Mouse (Mus musculus): ENCODE results near the gene Zmiz1. TPM values are rescaled to one million over a fixed set of nuclear protein-coding genes. Genes with fewer than 3 reads are reported as not detected.

The Zmiz1 gene
- total RNA-seq, 2 experiments from 2014 or later, result 105 to 122 TPM

DNA sequence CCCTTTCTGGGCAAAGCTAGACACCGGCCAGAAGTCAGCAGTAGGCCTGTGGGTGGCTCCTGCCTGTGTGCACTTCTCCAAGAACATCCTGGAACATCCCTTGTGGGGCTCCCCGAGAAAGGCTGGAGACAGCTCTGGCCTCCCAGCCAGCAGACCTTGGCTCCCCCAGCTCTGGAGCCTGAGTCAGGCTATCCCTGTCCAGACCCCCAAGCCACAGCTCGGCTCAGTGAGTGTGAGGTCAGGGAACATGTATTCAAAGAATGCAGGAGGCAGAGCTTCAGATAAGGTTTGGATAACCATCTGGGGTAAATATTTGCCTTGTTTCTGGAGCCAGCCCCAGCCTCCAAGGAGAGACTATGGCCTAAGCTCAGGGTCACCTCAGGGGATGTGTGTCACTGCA lies 74.0 kb downstream of the Zmiz1 start:
- DNase-seq (ENCODE audit: low spot score in 2 of 2), result no peak

DNA sequence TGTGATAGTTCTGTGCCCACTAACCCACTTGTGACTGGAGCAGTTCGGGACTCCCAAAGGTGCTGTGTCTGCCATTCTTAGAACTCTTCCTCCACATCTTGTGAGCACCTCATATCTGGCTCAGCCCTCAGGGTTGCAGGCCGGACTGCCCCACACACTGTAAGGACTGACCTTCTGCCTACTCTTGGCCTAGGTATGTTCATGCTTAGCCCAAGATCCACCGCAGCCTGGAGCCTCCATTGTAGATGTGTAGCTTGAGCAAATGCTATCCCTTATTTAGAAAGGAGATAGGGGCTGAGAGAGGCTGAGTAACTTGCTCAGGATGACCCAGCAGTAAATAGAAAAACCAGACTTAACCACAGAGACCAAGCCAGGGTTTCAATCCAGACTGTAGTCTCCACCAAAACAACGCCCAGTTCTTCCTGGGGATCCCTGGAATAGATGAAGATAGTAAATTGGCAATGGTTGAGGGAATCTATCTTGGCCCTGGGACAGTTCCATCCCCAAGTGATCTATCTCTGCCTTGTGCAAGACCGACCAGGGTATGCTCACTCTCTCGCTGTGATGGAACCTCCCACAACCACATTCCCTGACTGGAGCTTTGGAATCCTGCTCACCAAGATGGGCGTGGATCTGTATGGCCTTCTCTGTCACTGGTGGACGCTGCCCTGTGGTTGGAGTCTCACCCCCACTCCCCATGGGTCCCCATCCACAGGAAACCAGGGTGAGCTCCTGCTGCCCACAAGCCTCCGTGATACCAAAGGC lies 74.8 kb downstream of the Zmiz1 start:
- no peak for DNase-seq (ENCODE audit: low spot score in 2 of 2)

DNA sequence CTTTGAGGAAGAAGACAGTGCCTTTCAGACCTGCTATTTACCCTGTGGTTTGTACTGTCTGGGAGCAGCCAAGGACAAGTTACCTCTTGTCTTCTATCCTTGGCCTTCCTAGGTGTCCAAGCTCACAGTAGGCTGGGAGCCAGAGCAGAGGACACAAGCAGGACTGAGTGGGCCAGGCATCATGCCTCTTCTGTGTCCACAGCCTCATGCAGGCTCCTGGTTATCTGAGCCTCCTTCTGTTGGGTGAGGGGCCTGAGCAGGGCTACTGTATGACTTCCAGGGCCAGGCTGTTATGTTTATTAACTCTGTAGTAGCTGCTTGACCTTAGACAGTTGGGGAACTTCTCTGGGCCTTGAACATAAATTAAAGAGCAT lies 75.4 kb downstream of the Zmiz1 start:
- no peak for DNase-seq (ENCODE audit: low spot score in 2 of 2)

DNA sequence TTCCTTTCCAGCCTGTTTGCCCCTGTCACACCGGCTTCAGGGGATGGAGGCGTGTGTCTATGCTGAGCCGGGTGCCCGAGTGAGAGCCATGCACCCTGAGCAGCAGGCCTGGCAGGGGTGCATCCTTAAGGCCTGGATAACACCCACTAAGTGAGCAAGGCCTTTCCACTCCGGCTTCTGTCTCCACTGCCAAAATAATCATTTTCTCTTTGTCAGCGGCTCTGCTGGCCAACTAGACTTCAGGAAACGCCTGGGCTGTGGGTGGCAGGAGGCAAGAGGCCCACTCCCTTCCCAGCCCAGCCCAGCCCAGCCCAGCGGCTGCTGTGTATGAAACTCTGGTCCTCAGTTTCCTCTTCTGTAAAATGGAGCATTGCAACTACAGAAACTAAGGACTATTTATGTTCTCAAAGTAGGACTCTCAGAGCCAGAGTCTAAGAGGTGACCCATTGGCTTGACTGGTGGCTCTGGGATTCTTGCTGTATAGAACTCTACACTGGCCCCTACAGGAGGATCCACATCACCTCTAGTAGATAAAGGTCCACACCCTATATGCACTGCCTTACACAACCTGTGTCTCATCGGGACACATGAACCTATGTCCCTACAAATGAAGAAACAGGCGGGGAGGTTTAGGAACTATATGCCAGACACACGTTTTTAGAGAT lies 76.1 kb downstream of the Zmiz1 start:
- DNase-seq (ENCODE audit: low spot score in 2 of 2), result no peak

DNA sequence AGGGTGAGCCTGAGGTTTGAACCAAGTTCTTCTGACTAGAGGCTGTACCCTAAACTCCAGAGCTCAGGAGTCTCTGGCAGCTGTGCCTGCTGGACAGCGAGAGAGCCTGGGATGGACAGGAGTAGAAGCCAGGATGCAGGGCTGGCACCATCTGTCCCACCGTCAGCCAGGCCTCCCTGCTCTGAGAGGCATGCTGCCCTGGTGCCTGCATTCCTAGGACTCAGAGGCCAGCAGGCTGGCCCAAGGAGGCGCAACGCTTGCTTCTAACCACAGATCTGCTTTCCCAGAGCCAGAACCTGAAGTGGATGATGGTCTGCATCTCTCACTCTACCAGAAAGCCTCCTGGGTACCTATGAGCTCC lies 76.6 kb downstream of the Zmiz1 start:
- DNase-seq (ENCODE audit: low spot score in 2 of 2), result no peak

DNA sequence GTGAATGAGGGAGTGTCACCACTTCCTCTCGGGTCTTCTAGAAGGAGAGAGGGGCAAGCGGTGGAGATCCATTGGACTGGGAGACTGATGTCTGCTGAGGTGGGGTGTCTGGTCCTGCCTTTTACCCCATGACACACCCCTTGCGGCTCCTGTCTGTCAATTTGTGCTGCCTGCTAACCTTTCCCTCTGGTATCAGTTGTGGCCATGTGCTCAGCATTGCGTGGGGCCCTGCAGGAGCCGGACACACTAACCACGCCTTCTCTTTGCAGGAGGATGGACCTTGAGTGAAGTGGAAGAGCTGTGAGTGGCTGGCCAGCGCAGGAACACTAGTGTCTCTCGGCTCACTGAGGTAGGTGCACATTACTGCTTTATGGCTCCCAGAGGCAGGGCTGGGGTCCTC lies 77.5 kb downstream of the Zmiz1 start:
- DNase-seq (ENCODE audit: low spot score in 2 of 2), result no peak

DNA sequence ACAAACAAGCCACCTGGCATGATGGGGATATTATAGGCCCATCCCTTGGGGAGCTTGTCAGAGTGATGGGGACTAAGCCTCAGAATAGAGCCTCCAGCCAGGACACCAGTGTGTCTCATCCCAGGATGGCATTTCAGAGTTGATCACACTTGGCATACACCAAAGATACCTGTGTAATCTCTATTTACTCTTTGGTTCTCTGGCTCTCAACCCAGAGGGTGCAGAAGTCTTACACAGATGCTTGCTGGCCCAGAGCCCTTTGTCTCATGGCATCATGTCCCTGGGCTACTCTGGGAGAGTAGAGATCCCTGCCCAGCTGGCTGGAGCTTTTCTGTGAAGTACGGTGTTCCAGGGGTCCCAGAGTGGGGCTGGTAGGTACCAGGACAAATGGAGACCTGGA lies 78.4 kb downstream of the Zmiz1 start:
- DNase-seq (ENCODE audit: low spot score in 2 of 2), result no peak

DNA sequence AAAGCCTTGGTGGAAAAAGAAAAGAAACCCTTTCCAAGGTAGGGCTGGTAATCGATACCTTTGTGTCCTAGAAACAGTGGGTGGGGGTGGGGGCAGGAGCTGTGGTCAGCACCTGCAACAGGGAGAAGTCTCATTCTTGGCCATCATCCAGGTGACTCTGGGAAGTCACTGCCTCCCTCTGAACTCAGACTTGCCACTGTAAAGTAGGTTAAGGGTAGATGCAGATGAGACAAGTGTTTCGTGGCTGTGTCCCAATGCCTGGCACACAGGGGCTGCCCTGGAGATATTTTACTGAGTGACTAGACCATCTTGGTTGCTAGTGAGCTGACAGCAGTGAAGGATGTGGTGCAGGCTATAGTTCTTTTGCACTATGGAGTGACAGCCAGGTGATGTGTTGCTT lies 79.5 kb downstream of the Zmiz1 start:
- no peak for DNase-seq (ENCODE audit: low spot score in 2 of 2)

DNA sequence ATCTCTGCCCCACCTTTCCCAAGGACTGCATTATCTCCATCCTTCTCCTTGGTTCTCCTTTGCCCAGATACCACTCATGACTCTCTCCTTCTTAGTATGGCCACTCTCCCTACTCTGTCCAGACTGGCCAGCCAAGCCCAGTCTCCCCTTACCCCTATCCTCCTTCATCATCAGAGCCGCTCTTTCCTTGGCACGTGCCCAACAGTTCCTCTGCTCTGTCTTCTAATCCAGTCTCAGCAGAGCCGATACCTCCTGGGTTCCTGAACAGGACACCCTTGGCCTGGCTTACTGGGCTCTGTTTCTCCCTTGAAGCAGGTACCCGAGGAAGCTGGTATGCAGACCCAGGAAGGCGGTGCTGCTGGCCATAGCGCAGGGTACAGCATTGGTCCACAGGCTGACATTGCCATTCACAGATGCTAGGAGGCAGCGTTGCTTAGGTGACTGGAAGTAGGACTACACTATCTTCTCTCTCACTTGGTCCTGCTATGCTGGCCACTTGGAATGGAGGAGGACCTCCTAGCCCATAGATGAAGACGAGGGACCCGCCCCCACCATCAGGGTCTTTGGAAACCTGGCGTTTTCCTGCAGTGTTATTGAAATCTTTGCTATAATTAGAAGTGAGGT lies 80.6 kb downstream of the Zmiz1 start:
- DNase-seq (ENCODE audit: low spot score in 2 of 2), result no peak

DNA sequence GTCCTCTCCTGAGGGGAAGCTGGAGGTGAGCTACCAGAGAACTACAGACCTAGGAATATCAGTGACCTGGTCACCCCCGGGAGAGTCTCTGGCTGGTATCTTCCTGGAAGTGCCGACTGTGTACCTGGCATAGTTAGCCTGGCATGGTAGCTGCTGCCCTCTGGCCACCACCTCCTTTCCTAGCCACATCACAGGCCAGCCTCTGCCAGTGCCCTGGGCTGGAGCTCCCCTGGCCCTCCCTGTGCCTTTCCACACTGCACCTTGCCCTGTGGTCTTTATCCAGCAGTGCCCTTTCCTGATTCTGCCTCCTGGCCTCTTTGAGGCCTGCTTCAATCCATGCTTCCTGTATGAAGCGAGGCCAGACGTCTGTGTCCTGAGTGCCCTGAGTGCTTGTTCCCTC lies 81.2 kb downstream of the Zmiz1 start:
- DNase-seq (ENCODE audit: low spot score in 2 of 2), result no peak

DNA sequence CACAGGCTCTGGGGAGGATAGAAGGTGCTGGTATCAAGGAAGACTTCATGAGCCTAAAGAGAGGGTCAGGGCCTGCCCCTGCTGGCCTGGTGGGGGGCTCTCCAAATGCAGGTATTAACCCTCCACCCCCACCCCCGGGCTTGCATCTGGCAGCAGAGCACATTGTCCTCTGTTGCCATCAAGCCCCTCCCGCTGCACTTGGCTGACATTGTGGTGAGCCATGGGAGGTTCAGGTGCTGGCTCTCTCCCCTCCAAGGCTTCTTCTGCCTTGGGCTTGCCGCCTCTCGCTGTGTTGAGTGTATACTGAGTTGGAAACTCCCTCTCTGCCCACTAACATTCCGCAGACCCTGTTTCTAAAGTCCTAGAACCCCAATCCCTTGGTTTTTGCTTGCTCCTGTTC lies 82.2 kb downstream of the Zmiz1 start:
- no peak for DNase-seq (ENCODE audit: low spot score in 2 of 2)

DNA sequence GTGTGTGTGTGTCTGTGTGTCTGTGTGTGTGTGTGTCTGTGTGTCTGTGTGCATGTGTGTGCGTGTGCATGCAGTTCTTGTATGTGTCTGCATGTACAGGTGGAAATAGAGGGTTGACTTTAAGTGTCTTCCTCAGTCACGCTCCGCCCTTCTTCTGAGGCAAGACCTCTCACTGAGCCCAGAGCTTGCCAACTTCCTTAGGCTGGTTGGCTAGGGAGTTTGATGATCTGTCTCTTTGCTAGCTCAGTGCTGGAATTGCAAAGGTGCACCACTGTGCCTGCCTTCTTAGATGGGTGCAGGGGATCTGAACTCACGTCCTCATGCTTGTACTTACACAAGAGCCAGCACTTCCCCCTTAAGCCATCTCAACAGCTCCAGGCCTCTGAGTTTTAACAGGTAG lies 84.1 kb downstream of the Zmiz1 start:
- DNase-seq (ENCODE audit: low spot score in 2 of 2), result no peak

DNA sequence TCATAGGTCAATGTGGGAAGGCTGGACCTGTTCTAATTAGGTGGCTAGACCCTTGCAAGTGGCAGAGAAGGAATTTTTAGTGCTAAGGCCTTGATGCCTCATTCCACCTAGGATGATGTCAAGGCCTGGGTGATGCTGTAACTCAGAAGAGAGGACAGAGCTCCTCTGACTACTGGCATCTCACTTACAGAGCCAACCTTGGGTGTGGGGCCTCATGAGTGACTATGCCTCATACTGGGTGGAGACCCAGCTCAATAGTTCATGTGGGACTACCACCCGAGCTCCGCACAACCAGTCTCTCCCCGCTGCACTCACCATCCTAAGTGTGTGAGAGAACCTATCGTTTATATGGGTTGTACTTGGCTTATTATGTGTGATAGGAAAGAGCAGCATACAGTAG lies 84.9 kb downstream of the Zmiz1 start:
- DNase-seq (ENCODE audit: low spot score in 2 of 2), result no peak

DNA sequence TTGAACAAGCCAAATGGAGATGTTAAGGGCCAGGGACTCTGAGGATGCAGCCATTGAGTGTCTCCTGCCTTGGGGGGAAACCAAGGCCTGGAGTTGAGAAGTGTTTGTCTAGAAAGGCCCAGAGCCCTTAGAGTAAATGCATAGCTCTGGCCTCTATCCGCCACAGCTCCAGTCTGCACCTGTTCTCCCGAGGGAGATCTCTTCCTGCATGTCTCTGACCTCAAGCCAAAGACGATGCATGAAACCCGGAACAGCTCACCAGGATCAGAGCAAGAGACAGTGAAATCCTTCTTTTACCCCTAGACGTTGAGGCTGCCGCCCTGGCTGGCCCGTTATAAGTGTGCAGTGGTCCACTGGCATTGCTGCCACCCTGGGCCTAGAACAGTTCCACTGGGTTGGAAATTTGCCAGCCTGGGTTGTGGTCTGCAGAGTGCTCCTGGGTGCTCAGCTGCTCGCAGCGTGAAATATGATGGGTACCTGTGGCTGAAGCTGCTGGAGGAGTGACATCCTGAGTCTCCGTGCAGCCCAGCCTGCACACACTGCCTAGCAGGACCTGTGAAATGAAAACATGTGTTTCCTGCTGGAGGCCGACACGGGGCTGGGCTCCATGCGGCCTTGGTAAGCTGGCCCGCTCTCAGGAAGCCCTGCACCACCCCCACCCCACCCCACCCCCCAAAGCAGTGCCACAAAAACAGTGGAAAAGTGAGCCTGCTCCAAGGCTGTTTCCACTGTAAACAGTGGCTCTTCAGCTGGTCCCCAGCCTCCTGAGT lies 88.1 kb downstream of the Zmiz1 start:
- no peak for DNase-seq (ENCODE audit: low spot score in 2 of 2)

DNA sequence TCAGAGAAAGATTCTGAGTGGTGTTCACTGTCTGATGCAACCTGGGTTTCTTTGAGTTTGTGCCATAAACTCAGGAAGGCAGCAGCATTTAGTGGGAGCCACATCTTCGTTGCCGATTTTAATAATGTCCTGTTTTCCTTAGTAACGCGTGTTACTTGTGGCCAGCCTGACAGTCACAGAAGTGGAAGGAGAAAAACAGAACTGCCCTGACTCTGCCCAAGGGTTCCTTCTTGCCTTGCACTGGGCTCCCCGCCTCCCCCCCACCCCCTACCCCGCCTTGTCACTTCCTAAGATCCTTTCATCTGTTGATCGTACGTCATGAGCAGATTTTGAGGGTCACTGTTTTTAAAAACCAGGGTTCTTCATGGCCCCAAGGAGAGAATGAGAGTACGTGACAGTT lies 88.9 kb downstream of the Zmiz1 start:
- no peak for DNase-seq (ENCODE audit: low spot score in 2 of 2)

DNA sequence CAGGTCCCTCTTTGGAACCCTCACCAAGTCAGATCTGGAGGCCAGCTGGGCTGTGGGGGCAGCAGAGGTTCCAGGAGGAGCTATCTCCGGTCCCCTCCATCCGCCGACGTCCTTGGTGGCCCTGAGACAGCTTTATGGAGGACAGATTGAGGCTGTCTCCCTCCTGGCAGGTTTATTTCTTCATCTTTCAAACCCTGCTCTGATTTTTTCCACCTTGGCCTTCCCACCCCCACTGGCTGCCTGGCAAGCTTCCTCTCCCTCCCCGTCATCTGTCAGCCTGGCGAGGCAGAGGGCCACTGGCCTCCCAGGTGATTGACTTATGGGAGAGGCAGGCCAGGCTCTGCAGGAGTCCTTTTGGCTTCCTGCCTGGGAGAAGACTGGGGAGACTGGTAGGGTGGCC lies 89.7 kb downstream of the Zmiz1 start:
- DNase-seq (ENCODE audit: low spot score in 2 of 2), result no peak

DNA sequence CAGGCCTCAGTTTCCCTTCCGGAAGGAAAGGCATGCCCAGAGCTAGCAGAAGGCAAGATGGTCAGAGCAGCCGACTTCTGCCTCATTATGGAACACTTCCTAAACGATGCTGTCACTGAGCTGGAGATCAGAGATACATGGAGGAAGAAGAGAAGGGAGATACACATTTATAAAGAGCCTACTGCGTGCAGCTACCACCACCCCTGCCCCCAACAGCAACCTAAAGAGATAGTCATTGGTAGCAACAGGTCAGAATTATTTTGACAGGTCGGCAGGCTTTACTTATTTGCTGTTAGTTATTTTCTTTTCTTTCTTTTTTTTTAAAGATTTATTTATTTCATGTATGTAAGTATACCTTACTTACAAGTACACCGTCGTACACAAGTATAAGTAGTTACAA lies 90.1 kb downstream of the Zmiz1 start:
- no peak for DNase-seq (ENCODE audit: low spot score in 2 of 2)

DNA sequence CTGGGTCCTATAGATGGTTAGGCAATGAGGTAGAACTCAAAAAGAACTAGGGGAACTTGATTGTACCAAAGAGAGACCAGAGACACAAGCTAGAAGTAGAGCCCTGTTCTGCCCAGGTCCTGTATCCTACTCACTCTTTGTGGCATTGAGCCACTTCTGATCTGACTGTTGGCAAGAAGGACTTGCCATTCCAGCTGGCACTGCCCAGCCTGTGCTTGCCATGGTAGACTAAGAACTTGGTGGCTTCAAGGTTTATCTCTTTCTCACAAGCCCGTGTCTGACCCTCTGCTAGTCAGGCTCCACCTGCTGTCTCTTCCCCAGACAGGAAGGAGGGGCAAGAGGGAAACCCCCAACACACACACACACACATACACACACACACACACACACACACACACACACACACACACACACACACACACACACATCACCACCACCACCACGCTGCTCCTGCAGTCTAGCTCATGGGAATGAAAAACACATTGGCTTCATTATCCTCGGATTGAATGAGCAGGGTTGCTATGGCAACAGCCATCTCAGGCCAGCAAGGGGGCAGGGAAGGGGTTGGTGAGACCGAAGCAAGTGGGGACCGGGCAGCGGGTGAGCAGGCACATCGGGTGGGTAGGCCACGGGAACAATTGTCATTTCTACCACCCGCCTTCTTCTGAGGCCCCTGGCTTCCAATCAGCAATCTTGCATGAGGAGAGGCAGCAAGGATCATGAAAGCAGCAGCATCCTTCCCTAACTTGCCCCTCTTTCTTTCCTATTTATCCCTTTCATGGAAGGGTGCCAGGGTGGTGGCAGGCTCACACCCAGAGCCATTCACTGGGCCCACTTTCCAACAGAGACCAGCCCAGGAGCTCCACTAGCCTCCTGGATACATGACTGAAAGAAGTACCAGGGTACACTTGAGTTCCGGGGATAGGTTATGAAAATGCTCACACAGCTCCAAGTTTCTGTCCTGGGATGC lies 91.2 kb downstream of the Zmiz1 start:
- DNase-seq (ENCODE audit: low spot score in 2 of 2), result no peak

DNA sequence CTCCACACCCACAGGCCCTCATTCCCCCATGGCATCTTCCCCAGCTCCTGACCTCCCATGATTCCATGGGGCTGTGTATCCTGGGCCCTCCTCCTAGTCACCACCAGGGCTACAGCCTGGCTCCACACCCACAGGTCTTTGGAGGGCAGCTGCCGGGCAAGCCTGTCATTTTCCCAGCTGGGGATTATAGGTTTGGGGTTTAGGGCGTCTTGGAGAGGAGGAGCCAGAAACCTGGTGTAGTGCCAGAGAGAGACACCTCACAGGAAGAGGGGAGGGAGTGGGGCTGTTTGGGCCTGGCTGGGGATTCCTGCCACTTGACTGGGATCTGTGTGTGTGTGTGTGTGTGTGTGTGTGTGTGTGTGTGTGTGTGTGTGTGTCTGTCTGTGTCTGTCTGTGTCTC lies 92.7 kb downstream of the Zmiz1 start:
- no peak for DNase-seq (ENCODE audit: low spot score in 2 of 2)

DNA sequence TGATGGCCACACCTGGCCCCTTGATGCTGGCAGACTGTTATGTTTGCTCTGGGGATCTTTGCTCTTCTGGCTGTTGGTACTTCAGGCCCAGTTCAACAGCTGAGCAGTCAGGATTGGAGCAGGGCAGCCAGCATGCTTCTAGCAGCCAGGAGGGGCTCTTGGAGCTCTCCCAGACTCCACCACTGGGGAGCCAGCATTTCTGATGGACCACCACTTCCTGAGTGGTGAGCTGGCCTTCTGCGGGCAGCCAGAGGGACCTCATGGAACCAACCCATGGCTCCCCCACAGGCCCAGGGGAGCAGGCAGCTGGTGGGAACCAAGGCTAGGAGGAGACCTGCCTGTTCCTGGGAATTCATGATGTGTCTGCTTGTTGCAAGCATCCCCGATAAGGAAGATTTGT lies 94.4 kb downstream of the Zmiz1 start:
- DNase-seq (ENCODE audit: low spot score in 2 of 2), result no peak

DNA sequence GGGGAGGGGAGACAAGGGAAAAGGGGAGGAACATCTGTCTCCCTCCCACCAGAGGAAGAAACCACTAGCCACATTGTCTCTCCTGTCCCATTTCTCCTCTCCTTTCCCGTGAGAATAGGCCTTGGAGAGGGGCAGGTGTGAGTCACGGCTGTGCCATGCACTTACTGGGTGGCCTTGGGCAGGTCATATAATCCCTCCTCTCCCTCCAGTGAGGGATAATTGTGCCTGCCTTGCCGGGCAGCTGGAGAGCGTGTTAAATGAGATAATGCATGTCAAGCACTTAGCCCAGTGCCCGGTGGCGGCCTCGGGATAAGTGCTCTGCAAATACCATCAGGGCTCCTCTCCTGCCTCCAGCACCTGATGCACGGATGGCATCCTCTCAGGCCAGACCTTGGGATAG lies 95.8 kb downstream of the Zmiz1 start:
- no peak for DNase-seq (ENCODE audit: low spot score in 2 of 2)
